Mouse (Mus musculus) MN1 (cell line): ENCODE data around the gene Pknox2.
A peak's percentile ranks its signal among the peaks of the same experiment; 100 is the strongest.

Experiments used
- DNase-seq: peaks from one replicate; pipeline ENCODE4 v3.0.0-alpha.2; 2016; ENCODE audit warnings: low spot score

The Pknox2 gene

DNA sequence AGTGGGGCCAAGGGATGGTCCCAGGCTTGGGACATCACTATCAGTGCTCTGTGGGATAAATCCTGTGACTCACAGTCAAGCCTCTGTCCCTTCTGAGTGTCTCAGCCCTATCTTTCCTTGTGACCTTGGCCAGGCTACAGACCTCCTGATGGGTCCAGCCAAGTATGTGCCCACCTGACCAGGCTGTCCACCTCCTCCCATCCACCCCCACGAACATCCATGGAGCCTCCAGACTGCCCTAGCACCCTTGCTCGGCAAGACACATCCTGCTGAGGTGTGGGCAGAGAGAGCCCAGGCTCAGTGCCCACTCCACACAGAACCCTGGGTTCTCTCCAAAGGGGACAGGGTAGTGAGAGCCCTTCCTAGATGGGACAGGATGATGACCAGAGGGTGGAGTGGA, 204.6 kb downstream of the Pknox2 start:
- DNase-seq, result no peak

DNA sequence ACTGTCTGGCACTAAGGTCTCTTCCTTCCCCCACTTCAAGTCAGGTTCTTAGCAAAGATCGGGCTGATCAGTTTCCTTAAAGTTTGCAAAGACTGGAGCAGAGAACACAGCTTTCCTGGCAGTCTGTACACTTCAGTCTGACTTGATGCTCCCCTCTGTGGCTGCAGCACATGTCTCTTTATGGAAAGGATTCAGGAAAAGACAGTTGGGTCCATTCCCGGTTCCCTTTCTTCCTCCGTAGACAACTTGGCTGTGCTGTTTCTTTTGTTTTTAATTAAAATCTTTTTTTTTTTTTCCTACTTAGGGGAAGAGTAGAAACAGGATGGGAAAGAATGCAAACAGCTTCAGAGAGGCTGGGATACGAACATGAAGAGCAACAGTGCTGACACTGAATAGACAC, 205.1 kb downstream of the Pknox2 start:
- no peak for DNase-seq

DNA sequence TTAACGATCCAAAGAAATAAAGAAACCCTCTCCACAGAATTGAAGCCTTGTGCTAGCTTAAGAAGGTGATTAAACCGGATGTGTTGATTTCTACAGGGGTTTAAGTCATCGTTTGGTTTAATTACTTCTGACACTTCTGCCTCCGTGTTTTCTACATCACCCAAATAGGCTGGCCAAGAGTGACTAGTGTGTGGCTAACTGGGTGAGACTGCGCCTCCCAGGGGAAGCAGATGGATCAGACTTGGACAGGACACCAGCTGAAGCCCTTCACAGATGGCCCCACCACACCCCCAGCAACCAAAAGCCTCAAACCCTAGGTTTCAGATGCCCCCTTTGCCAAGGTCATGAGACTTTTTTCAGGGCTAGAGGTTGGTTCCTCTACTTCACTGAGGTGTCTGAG, 205.6 kb downstream of the Pknox2 start:
- DNase-seq, result no peak

DNA sequence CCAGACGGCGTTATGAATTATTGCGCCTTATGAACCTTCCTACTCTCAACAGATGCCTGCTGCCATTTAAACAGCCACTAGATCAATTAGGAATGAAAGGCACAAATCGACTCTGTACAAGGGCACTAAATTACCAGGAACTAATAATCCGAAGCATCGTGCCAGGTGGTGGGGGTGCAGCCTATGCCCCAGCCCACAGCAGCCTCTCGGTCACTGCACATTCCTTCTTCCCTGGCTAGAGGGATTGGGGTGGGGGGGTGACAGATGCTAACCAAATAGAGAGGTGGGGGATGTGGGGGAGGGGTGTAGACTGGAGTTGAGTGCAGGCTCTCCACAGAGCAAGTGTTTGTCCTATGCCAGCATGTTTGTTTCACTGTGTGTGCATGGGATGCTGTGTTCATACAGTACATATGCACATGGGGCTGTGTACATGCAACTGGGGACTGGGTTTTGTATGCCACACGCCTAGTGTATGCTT, 208.6 kb downstream of the Pknox2 start:
- DNase-seq, result no peak

DNA sequence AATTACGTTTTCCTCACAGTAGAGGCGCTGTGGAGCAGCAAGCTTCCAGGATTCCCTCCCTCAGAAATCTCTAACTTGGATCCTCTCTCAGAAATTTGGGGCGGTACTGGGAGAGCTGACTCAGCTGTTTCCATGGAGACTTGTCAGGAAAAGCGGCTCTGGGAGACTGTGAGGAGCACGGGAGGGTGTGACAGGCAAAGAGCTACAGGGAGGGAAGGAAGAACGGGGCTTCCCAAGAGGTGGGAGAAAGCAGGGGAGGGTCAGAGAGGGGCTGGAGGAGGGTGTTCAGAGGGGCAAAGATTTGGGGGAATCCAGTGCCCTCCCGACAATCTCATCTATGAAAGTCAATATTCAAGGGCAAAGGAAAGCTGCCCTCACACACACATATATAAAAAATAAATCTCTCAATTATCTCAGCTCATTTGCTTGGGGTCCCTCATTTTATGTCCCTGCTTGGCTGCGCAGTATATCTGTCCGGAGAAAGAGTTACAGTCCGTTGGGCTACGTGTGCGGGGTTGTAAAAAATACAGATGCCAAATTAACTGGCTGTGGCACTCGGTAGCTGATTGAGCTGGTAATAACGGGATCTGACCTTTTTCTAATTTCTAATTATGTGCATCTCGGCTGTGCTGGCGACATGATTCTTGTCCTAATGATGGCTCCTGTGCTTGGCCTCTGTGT, 213.3 kb downstream of the Pknox2 start:
- DNase-seq, result no peak

DNA sequence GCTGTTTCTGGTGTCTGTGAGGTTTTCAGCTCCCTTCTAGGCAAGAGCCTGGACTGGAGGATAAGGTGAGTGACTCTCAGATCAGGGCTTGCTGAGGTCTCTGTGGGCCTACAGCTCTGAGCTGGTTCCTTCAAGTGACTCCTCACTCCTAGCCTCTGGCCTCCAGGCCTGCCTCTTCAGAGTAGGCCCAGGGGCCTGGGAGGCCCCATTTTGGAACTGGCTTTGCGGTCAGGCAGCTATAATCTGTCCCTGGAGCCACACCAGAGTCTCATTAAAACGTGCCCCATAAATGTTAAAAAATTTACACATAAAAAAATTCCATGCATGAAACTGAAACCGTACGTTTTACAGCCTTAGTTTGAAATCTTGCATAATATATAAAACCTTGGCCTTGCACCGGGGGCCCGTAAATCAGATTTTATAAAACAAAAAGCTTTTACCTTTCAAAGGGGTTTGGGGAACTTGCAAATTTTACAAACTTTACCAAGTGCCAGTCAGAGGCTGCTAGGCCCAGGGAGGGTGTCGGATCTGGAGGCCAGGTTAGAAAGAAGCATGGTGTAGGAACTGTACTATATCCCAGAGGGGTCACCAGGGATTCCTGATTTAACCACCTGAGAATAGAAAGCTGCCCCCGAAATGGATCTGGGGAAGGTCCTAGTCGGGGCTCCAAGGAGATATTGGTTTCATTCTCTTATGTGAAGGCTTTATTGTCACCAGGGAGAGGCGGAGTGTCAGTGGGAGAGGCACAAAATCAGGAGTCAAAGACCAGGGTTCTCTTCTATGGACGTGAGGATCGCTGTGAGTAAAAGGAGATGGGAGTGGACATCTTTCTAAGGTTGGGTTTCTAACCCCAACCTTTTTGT, 214.0 kb downstream of the Pknox2 start:
- DNase-seq, result no peak

DNA sequence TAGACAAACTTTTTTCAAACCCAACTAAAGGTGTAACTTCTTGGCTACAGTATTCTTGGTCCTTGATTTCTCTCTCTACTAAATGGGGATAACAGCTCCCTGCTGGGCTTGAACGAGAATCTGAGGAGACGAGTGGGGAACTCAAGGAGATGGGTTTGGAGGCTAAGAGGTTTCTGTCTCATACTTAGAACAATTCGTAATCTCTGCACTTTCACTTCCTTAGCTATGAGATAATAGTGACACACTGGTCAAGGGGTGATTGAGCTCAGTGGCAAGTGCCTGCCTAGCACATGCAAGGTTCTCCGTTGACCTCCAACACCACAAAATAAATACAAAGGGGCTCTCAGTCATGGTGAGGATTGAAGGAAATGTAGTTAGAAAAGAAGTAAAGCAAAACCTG, 215.6 kb downstream of the Pknox2 start:
- no peak for DNase-seq

DNA sequence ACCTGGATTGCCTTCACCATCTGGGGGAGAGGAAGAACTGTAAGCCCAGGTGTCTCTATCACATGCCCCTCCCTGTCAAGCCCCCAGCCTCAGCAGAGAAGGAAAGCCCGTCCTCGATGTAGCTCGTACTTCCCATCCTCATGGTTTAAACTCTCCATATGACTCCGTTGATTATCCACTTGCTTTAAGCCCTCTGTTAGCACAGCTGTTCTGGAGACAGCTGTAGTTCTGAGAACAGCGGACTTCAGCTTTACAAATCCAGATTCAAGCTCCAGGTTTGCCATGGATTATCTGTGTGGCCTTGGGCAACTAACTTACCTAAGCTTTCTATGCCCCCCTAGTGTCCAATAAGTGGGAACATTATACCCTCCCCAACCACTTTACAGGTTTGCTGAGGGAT, 223.5 kb downstream of the Pknox2 start:
- DNase-seq, result no peak

DNA sequence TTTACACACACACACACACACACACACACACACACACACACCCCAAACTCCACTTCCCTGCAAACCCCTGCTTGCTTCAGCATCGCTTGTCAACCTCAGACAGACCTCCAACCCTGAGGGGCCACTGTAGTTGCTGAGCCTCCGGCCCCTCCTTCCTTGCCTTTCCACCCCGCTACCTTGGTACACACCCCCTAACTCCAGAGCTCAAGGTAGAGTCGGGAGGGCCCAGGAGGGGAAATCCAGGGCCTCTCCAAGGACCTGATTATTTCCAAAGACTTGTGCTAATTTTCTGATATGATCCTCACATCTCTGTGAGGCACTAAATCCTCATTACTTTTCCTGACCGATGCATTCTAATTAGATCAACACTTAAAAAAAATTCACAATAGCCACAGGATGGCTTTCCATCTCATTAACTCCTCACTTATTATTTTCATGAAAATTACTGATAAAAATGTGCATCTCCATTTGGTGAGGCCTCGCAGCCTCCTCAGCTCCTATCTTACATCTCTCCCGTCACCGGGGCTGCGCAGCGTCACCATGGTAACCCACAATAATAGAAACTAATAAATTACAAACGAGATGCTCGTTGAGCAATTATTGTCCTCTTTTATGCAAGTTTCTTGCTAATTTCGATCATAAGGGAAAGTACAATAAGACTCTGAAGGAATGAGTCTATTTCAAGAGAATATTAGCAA, 225.3 kb downstream of the Pknox2 start:
- no peak for DNase-seq

DNA sequence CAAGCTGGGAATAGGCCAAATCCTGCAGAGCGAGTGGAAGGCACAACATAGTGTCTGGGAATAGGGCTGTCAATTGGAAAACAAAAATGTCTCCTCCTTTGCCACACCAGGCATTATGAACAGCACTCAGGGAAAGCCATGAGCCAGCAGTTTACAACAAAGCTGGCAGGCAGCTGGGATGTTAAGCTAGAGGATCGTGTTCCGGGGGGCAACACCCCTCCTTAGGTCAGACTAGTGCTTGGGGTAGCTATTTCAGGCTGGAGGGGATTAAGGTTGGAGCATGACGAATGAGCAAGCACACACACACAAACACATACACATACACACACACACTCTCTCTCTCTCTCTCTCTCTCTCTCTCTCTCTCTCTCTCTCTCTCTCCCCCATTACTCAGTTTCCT, 227.7 kb downstream of the Pknox2 start:
- no peak for DNase-seq

DNA sequence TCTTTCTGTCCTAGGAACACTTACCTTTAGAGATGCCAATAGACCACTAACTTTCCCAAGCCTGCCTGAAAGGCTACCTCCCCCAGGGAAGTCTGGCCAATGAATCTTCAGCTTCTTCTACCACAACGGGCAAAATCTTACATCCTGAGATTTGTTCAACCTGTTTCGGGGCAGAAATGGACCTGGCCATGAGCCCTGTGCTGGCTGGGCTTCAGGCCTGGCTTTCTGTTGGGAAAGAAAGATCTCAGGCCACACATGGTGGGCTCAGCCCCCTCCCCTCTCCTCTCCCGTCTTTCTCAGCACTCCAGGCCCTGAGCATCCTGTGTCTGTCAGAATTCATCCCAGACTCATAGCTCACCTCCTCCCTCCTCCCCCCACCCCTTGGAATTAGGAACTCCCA, 228.6 kb downstream of the Pknox2 start:
- DNase-seq, result no peak

DNA sequence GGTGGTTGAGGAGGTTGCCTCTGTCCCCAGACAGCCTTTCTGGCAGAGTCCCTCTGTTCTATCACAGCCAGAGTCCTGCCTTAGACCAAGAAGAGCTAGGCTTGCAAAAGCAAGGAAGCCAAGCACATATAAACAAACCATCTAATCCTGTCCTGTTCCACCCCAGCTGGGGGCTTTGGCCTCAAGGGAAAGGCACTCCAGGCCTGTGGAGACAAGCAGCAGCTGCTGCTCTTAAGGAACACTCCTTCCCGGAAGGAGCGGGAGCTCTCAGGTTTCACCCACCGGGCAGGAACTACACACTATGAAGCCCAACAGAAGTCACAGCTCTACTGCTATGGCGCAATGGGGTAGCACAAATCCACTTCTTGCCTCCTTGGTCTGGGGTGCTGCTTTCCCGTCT, 230.3 kb downstream of the Pknox2 start:
- no peak for DNase-seq

DNA sequence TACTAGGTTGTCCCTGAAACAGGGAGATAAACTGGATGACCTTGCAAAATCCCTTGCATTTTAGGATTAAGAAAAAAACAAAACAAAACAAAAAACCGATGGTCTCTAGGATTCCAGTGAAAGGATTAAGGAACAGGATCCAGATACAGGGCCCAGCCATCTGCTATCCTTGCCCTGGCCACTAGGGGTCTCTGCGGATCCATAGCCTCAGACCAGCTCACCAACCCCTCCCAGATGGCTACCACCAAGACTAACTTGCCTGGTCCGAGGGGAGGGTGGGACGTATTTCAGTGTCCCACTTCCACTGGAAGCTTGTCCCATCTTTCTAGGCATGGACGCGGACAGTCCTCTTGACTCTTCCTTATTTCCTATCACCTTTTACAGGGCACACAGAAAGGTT, 230.8 kb downstream of the Pknox2 start:
- DNase-seq, result peak; percentile 7

DNA sequence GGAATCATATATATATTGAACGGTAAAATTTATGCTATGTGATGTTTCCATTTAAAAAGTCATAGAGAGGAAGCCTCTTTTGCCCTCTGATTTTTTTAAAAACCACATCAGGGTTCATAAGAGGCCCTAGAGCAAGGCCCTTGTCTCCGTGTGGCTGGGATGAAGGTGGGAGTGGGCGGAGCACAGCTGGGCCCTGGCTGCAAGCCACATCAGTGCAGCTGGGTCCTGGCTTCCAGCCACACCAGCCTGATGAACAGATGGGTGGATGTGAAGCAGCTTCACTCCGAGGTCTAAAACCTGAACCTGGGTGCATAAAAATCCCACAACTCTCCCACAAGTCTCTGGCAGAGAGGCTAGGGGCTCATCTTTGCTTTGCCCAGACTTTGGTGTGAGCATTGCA, 241.8 kb downstream of the Pknox2 start:
- DNase-seq, result no peak

DNA sequence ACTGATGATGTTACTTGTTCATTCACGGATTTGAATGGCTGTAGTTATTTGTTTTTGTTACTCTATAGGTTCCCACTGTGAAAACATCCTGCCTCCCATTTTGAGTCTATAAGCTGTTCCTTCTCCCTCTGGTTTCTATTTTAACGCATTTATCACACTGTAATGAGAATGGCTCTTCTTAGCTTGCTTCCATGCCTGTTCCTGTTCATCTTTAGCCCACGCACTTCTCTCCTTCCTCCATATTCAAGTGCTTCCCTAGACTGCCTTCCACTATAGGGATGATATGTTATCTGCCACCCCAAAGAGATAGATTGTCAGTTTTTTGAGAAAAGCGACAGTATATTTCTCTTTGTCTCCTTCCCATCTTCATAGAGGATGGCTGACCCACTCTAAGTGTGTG, 246.7 kb downstream of the Pknox2 start:
- DNase-seq, result no peak

DNA sequence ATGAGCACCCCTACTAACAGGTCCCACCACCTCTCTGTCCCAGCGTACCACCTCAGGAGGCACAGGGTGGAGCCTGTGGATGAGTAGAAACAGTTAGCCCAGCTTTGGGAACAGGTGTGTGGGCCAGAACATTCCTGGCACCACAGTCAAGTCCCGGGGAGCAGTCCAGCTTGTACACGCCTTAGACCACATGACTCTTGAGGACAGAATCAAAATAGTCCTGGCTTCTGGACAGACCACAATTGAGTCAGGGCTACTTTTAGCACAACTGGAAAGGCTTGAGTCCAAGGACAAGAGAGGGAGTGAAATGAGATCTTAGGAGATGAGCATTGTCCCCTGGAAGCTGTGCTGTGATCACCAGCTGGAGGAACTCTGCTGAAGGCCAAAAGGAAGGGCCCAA, 248.6 kb downstream of the Pknox2 start:
- no peak for DNase-seq

DNA sequence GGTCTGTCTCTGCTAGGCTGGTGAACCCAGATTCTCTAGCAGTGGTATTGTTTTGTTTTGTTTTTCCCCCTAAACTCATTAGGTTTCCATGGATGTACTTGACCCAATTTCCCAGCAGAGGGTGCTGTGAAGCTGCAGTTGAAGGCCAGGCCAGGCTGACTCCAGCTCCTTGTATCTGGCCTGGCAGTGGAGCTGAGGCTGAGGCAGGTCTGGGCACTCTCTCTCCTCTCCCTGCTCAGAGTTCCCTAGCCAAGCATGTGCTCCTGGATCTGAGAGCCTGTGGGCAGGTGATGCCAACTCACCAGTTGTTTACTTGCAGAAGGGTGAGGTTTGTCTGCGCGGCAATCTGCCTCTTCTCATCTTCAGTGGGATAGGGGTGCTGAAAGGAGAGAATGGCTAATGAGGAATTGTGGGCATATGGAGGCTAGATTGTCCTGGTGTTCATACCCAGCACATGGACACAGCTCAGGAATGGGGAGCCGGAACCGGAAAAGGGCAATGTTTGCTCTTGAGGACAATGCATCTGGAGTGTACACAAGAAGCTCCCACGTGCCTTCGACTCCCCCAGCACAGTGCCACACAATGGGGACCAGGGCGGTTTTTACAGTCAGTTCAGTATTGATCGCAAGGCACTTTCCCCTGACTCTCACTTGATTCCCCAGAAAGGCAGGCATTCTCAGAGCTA, 252.1 kb downstream of the Pknox2 start:
- no peak for DNase-seq

DNA sequence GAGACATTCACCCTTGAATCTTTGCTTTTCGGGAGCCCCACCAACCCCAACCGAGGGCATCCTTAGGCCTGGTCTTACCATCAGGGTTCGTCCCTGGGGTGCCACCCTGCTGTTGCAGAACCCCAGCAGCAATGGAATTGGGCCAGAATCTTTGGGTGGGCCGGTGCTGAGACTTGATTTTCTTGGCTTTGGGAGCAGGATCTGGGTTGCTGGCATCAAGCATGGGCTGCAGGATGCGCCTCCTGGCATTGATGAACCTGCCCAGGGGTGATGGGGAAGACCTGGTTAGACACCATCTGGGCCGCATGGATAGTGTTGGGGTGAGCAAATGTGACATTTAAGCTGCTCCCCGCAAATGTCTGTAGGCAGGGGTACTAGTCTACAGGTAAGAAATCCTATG, 253.0 kb downstream of the Pknox2 start:
- DNase-seq, result no peak

DNA sequence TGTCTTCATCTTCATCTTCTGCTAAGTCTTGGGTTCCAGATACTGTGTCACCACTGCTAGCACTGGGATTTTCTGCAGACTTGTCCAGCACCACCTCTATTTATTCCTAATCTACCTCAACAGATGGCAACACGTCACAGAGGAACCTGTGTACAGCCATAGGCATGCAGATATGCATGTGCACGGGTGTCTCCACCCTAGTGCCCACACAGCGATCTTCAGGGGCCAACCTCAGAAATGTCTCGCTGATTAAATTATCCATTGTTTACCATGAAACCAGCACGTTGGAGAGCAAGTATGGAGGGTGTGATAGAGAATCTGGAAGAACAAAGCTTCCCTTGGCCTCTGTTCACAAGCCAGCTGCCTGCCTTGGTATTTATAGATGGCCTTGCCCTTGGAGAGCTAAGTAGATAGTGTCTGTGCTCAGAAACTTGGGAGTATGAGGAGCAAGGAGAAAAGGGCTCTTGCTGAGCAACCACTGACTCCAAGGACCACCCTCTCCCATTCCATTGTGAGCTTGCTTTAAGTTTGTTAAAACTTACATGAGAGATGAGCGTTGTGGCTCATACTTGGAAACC, 253.7 kb downstream of the Pknox2 start:
- no peak for DNase-seq

DNA sequence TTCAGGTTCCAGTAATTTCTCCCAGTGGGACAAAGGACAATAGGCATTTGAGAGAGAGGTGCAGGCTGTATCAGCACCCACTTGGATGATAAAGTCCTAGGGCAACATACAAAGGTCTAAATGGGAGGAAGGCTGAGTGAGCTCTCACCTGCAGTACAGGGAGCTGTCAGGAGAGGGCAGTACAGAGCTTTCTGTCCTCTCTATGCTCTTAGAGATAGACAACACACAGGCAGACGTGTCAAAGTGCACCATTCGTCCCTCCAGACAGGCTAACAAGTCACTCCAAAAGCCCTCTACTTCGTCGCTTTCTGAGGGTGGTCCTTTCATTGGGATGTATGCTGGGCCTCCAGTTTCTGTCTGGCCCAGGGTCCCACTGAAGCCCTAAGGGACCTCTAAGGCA, 256.7 kb downstream of the Pknox2 start:
- DNase-seq, result no peak

DNA sequence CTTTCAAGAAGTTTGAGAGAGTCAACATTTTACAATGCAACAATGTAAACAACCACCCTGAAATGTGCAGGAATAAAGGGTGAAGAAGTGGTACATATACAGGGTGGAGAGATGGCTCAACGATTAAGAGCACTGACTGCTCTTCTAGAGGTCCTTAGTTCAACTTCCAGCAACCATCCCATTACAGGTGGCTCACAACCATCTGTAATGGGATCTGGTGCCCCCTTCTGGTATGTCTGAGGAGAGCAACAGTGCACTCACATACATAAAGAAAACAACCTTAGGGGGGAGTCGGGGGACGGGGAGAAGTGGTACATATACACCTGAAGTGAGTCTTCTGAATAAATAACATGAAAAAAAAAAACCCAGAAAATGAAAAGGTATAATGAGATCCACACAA, 262.0 kb downstream of the Pknox2 start:
- DNase-seq, result no peak

DNA sequence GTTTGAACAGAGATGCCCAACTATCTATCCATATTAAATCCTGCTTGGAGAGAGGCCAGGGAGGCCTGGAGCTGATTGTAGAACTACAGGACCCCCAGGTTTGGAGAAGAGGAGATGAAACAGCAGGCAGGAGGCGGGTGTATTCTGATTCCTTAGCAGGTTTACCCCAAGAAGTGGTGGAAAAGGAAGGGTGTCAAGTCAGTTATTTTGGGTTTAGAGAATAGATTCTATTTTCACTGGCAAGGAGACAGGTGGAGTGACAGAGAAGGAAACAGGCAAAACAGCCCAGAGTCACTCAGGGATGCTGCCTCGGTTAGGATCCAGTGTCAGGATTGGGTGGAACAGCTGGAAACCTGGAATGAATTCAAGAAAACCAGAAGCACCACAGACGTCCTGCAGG, 263.6 kb downstream of the Pknox2 start:
- DNase-seq, result no peak
